Mouse (Mus musculus): Measurements from ENCODE around the gene Fmo2. TPM values are rescaled to one million over a fixed set of nuclear protein-coding genes. Genes with fewer than 3 reads are reported as not detected.
A peak's percentile ranks its signal among the peaks of the same experiment; 100 is the strongest.

Fmo2 gene
- polyA plus RNA-seq, 1 experiment from 2014 or later = not detected

GRCm38 (mm10) chr1:162832574-162832953 lies 66.0 kb downstream of the Fmo2 start:
- no peaks in the 10 kb centered on the region for H3K36me3 ChIP-seq (ENCODE audit: control insufficient read depth, insufficient read depth)
- H3K4me2 ChIP-seq (ENCODE audit: low read length) = peak overlapping the region; percentile 42
- no peak overlapping the region for H3K9ac ChIP-seq (replicated peaks; ENCODE audit: low read depth, low read length)
- WGBS = 12% methylated on average over 5 of the region's 5 CpGs
- H3K27ac ChIP-seq (ENCODE audit: low read length) = no peak overlapping the region
- peak overlapping the region; percentile 21; the same call in 1 of the 2 replicates for H3K4me3 ChIP-seq (replicated peaks; ENCODE audit: low read length)
- peak; percentile 56 for ATAC-seq
- H3K4me1 ChIP-seq (replicated peaks; ENCODE audit: control insufficient read depth, insufficient read depth, low read length) = peaks cover 9% of the 10 kb centered on the region
- H3K27me3 ChIP-seq (replicated peaks; ENCODE audit: control insufficient read depth, insufficient read depth, low read length) = no peaks in the 10 kb centered on the region
- no peaks in the 10 kb centered on the region for H3K9me3 ChIP-seq (ENCODE audit: control insufficient read depth, low read length)

GRCm38 (mm10) chr1:162831838-162832573 lies 66.5 kb downstream of the Fmo2 start:
- peak overlapping the region; percentile 21; the same call in 1 of the 2 replicates for H3K4me3 ChIP-seq (replicated peaks; ENCODE audit: low read length)
- no peak overlapping the region for H3K9ac ChIP-seq (replicated peaks; ENCODE audit: low read depth, low read length)
- ATAC-seq = peak; percentile 96
- H3K9me3 ChIP-seq (ENCODE audit: control insufficient read depth, low read length) = no peaks in the 10 kb centered on the region
- WGBS = under 1% methylated on average over 5 of the region's 5 CpGs
- H3K4me1 ChIP-seq (replicated peaks; ENCODE audit: control insufficient read depth, insufficient read depth, low read length) = peaks cover 9% of the 10 kb centered on the region
- H3K27me3 ChIP-seq (replicated peaks; ENCODE audit: control insufficient read depth, insufficient read depth, low read length) = no peaks in the 10 kb centered on the region
- H3K27ac ChIP-seq (ENCODE audit: low read length) = peak overlapping the region; percentile 9; the same call in 1 of the 2 replicates
- peak overlapping the region; percentile 42 for H3K4me2 ChIP-seq (ENCODE audit: low read length)
- no peaks in the 10 kb centered on the region for H3K36me3 ChIP-seq (ENCODE audit: control insufficient read depth, insufficient read depth)

Other genes with a start within 250 kb of the Fmo2 start
- not detected in 2 replicates for gene Myocos, start 240.5 kb downstream of the Fmo2 start, polyA plus RNA-seq (2015; fragmentation: Nextera tagmentation; extraction: Ambion mirVana)
- 123 and 134 TPM in 2 replicates for gene Prrc2c, start 158.2 kb downstream of the Fmo2 start, polyA plus RNA-seq (2015; fragmentation: Nextera tagmentation; extraction: Ambion mirVana)
- 0.13 and 0.31 TPM in 2 replicates for gene Fmo4, start 84.8 kb downstream of the Fmo2 start, polyA plus RNA-seq (2015; fragmentation: Nextera tagmentation; extraction: Ambion mirVana)
- gene Fmo1, start 32.1 kb downstream of the Fmo2 start, polyA plus RNA-seq (2015; fragmentation: Nextera tagmentation; extraction: Ambion mirVana) = 22.5 and 29.2 TPM in 2 replicates
- gene Fmo6, start 38.8 kb upstream of the Fmo2 start, polyA plus RNA-seq (2015; fragmentation: Nextera tagmentation; extraction: Ambion mirVana) = not detected in 2 replicates
- gene Fmo3, start 85.8 kb upstream of the Fmo2 start, polyA plus RNA-seq (2015; fragmentation: Nextera tagmentation; extraction: Ambion mirVana) = not detected in 2 replicates
- gene Mroh9, start 186.9 kb upstream of the Fmo2 start, polyA plus RNA-seq (2015; fragmentation: Nextera tagmentation; extraction: Ambion mirVana) = not detected in 2 replicates